Mouse (Mus musculus) spleen, postnatal 14 days (tissue): ENCODE measurements around the gene Gphn.
A peak's percentile ranks its signal among the peaks of the same experiment; 100 is the strongest.

Experiments
- DNase-seq, 2 experiments: peaks; one replicate each; pipeline ENCODE4 v3.0.0; 2021 to 2022; ENCODE audit warnings: low spot score in 2 of 2

Gphn gene

GRCm38 (mm10) chr12:78225707-78226518 is at the start of gene Gphn:
Gphn (plus strand) TSS chr12:78226379.
- peak; percentile 47 to 60 for DNase-seq

GRCm38 (mm10) chr12:78181452-78181851 is 44.7 kb upstream of the Gphn start:
- no peak for DNase-seq

DNA sequence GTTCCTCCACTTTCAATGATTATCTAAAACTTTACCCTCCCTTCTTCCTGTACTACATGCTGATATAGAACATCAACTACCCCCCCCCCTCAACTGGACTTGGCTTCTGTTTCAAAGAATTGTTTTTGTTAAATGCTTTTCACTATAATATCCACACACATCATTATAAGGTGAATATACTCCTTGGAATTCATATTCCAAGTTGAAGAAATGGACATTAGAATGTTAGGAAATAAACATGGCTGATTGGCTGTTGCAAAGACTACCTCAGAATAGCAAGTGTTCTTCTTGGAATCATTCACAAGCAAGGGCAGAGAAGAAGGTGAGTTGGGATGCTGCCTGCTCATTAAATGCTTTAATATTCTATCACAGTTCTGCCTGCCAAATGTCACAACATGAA is 32.2 kb upstream of the Gphn start, which contains the start of gene Gm6657:
TSS of gene Gm6657 (plus strand) at position 301 of the 400 bp plus-strand sequence.
- no peak for DNase-seq

- no peak for DNase-seq
Observed at GRCm38 (mm10) chr12:78195368-78195767, 30.8 kb upstream of the Gphn start.

- DNase-seq, result no peak
Observed at GRCm38 (mm10) chr12:78203646-78204045, 22.5 kb upstream of the Gphn start.

GRCm38 (mm10) chr12:78205915-78206570 is 20.1 kb upstream of the Gphn start:
- DNase-seq, result peak in 1 of 2 experiments; percentile 6

DNA sequence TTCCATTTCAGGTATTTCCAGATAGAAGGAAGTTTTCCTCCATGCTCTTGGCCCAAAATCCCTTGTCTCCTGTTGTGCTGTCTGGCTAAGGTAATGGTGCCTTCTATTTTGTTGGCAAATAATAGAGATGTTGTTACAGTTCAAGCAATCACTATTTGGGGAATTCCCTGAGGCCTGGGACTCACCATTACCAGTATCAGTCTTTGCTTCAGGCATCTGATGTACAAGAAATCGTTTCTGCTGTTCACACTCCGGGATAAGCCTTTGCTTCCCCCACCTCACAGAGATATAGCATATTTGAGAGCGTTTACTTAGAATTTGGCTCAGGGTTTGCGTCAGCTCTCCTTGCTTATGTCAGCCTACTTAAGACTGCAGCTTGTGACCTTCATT is 19.6 kb upstream of the Gphn start:
- DNase-seq, result no peak

DNA sequence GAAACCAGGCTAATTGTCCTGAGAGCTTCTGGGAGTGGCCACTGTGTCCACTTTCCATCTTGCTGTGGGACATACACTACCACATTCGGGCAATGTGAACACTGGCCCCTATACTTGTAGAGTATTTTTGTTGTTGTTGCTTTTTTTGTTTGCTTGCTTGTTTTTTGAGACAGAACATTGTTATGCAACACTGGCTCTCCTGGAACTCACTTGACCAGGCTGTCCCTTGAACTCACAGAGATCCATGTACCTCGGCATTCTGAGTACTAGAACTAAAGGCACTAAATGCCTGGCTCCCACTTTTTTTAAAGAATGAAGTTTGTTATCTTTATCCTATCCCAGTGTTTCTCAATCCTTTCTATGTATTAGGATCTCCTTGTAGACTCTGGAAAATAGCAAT is 16.3 kb upstream of the Gphn start:
- no peak for DNase-seq

- DNase-seq, result no peak
Observed at GRCm38 (mm10) chr12:78215490-78215889, 10.7 kb upstream of the Gphn start.

- DNase-seq, result no peak
Observed at GRCm38 (mm10) chr12:78219191-78219825, 6.9 kb upstream of the Gphn start.

DNA sequence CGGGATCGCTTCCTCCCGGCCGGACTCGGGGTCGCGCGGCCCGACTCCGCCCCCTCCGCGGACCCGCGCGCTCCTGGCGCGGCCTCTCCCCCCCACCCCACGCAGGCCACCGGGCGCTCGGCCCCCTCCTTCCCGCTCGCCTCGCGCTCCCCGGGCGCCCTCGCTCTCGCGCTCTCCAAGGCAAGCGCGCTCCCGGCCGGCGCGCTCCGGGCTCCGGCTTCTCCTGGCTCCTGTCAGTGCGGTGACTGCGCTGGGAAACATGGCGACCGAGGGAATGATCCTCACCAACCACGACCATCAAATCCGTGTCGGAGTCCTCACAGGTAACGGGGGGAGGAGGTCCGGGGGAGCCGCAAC is 318 bp downstream of the Gphn start:
- DNase-seq, result peak; percentile 21 to 50

DNA sequence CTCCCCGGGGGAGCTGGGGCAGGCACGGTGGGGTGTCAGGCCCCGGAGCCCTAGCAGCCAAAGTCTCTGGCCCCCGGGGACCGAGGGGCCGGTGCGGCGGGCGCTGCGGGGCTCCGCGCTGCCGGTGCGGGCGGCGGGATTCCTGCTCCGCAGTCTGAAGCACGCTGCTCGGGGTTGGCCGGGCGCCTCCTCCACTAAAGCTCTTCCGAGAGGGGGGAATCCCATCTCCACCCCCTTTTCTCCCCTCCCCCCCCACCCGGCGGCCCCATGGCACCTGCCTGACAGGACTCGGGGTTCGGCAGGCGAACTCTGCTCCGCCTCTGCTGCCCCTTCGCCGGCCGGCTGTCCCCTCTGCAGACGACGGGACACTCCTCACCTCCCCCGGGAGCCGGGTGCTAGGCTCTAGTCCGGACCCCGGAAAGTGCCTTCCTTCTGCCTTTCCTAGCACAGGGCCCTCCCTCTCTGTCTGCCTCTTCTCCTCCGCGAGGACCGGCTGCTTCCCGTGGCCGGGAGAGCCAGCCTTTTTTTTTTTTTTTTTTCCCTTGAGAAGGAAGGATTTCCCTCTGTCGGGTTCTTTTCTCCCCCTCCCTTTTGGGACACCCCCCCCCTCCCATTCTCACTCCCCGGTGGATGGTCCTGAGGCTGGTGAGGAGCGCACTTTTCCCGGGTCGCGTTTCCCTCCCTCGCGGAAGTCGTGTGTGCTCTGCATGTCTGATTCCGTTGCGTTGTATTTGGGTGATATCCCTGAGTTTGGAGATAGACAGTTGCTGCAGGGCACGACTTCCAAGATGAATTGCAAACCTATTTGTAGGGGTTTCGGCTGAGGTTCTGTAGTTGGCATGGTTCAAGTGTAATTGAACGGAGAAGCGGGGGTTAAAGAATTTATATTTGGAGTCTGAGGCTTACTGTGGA is 1.1 kb downstream of the Gphn start:
- peak in 1 of 2 experiments; percentile 15 for DNase-seq

GRCm38 (mm10) chr12:78228139-78228538 is 2.0 kb downstream of the Gphn start:
- DNase-seq, result no peak

DNA sequence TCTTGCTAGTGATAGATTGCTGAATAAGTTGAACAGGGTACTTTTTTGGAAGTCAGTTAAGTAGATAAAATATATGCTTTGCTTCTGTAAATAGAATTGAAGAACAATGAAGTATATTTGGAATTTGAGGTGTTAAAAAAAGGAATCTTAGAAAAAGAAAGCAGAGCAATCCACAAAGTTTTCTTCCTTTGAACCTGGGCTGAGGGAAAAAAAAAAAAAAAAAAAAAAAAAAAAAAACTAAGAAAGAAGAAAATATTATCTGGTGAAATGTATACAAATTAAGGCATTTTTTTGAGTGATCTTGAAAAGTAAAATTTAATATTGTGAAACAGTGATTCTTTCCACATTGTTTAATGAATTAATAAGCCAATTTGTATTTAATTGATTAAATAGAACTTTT is 6.4 kb downstream of the Gphn start:
- no peak for DNase-seq

DNA sequence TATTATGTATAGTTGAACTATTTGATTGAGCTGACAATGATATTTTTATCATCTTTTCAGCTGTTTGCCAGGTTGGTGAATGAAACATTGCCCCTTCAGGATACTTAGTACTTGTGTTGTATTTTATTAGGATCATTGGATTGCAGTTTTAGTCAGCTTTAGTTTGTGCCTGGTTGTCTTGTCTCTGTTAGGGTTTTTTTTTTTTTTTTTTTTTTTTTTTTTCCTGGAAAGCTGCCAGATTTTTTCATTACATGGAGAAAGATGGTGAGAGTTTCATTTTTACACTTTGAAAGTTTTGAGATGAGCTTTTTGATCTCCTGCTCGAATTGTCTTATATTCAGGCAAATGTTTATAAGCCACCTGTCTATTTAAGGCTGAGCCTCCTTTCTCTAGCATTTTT is 22.2 kb downstream of the Gphn start:
- no peak for DNase-seq

DNA sequence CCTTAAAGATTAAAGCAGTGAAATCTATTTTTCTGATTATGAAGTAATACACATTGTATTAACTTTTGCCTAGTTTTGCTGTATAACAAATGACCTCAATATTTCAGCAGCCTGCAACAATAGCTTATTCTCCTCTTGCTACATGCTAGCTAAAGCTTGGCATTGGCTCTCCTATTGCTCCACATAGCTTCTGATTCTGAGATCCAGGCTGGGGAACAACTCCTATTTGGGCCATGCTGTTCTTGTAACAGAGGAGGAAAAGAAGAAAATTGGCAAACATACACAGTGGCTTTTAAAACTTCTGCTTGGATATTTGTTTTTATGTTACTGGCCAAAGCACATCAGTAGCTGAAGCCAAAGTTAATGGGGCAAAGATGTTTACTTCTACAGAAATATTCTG is 23.0 kb downstream of the Gphn start:
- no peak for DNase-seq

DNA sequence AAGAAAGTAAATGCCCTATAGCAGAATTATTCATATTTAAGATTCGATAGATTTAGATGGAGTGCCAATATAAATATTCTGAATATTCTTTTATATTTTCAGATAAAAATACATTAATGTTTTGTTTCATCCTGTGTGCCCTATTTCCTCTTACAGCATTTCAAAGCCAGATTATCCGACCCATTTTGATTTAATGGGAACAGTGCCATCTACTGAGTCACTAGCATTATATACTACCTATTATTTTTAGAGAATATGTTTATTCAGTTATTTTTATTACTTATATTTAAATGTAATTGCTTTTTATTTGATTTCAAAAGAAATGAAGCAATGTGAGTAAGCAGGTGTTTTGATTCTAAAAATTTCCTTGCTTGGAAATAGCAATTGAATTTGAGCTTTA is 51.2 kb downstream of the Gphn start:
- DNase-seq, result no peak

DNA sequence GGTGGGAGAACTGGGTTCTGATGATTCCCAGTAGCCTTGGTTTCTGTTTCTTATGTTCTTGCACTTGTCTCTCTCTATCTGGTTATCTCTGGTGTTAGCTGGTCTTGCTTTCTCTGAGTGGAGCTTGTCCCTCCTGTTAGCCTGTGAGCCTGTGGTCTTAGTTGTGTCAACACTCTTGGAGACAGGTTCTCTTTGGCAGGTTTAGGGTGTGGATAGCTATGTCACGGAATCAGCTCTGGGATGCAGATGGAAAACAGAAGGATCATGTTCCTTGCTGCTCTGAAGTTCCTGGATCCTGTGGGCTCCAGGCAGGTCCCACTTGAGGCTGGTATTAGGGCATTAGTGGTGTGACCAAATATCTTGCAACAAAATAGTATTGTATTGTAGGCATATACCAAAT is 64.2 kb downstream of the Gphn start:
- no peak for DNase-seq

GRCm38 (mm10) chr12:78298824-78299398 is 72.7 kb downstream of the Gphn start:
- DNase-seq, result no peak

GRCm38 (mm10) chr12:78315106-78315505 is 88.9 kb downstream of the Gphn start:
- DNase-seq, result no peak

GRCm38 (mm10) chr12:78327946-78328345 is 101.8 kb downstream of the Gphn start:
- DNase-seq, result no peak
